Mouse (Mus musculus): Measurements from ENCODE around the gene Mars.
"Not testable (repeated sequence)": the region's sequence is repeated elsewhere in the genome, so short reads cannot be mapped to it uniquely, and the experiment has no call there.

Mars gene

DNA sequence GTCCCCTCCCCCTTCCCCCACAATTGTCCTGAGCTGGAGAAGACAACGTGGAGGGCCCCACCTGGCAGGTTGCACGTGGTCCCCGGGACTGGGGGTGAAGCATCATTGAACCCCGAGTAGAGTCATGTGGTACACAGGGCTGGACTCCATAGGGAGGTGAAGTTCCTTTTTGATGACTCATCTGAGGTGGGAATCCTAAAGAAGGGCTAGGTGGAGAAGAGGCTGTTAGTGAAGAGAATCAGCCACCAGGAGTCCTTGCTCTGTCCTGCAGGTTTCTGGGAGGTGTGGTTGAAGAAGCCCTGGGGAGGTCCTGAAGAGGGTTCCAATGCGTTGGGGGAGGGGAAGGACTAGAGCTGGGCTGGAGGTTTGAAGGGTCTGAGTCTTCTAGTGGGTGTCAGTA lies 25.4 kb upstream of the Mars start:
- DNase-seq (ENCODE audit: low spot score), result no peak

DNA sequence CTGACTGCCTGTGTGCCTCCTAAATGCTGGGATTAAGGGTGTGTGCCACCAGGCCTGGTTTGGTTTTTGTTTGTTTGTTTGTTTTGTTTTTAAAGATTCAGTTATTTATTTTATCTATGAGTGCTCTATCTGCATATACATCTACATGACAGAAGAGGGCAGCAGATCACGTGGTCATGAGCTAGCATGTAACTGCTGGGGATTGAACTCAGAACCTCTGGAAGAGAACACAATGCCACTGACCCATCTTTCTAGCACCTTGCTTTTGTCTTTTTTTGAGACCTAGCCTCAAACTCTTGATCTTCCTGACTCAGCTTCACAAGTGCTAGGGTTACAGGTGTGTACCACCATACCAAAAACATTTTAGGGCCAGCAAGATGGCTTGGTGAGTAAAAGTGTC lies 23.7 kb upstream of the Mars start:
- DNase-seq (ENCODE audit: low spot score), result no peak

GRCm38 (mm10) chr10:127333152-127333551 lies 21.6 kb upstream of the Mars start:
- no peak for DNase-seq (ENCODE audit: low spot score)

DNA sequence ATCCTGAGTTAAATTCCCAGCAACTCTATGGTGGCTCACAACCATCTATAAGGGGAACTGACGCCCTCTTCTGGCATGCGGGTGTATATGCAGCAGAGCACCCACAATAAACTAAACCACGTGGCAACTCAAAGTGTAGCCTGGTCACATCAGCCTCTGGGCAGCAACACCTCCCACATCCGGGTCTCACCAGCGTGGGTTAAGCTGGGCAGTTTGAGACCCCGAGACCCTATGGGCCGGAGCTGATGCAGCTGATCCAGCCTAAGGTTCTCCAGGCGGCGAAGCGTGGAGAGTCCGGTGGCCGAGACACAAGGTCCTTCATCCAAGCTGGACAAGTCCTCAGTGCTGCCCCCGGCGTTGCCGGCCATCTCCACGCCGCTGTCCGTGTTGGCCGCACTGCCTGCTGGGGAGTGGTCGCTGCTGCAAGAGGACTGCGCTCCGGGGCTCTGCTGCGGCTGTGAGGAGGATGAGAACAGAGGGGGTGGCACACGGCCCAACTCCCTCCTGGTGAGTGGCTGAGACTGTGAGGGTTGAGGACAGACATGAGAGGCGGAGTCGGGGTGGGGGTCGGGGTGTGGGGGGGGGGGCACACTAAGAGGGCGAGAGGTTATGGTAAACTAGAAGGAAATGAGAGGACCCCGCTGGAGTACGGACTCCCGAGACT lies 20.8 kb upstream of the Mars start:
- DNase-seq (ENCODE audit: low spot score), result no peak

- no peak for DNase-seq (ENCODE audit: low spot score)
Measured at GRCm38 (mm10) chr10:127330212-127330611, 18.6 kb upstream of the Mars start.

DNA sequence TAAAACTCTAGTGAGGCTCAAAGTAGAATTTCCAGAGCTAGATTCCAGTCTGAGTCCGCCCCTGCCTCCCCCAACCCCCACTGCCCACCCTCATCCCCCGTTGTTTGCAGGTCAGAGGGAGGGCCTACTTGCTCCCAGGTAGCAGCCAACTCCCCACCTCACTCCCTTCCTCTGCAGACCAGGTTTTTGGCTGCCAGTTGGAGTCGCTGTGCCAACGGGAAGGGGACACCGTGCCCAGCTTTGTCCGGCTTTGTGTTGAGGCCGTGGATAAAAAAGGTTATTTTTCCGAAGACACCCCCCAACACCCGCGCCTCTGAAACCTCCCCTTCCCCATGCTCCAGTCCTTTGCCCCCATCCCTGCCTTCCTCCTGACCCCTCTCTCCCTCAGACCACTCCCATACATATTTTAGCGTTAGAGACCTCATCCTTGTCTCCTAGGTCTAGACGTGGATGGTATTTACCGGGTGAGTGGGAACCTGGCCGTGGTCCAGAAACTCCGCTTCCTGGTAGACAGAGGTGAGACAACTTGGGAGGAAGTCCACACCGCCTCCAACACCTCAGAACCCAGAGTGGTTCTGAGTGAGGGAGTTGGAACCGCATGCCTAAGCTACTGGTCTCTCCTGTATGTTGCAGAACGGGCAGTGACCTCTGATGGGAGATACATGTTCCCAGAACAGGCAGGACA lies 16.0 kb upstream of the Mars start:
- no peak for DNase-seq (ENCODE audit: low spot score)

DNA sequence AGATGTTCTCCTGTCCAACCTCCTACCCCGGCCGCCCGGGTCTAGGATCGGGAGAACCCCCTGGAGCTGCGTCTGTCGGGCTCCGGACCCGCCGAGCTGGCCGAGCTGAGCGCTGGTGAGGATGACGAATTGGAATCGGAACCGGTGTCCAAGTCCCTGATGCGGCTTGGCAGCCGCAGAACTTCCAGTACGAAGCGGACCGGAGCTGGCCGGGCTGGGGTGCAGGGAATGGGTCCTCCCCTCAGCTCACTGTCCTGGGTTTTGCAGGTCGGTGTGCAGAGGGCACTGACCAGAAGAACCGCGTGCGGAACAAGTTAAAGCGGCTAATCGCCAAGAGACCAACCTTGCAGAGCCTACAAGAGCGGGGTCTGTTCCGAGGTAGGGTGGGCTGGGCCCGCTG lies 15.2 kb upstream of the Mars start:
- no peak for DNase-seq (ENCODE audit: low spot score)

DNA sequence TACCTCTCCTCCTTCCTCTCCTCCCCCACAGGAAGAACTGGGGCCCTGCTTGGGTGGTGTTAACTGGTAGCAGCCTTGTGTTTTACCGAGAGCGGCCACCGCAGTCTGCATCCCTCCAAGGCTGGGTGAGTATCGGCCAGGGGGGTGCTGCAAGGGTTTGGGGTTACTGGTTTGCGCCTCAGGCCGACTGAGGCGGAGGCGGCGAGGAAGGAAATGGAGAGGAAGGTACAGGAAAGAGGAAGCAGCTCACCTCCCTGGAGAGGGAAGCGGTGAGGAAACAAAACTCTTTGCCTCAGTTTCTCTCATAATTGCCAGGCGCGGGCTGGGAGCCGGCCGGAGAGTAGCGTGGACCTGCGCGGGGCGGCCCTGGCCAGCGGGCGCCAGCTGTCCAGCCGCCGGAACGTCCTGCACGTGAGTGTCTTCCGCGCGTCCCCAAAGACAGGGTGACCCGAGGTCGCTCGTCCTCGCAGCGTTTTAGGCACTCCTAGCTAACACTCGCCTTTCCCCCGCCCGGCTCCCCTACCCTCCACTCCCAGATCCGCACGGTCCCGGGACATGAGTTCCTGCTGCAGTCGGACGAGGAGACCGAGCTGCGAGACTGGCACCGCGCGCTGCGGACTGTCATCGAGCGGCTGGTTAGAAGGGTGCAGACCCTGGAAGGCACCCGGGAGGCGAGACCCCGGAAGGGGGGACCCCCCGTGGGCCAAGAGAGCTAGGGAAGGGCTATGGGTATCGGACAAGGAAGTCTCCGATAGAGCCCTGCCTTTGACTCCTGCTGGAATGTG lies 14.6 kb upstream of the Mars start:
- no peak for DNase-seq (ENCODE audit: low spot score)

DNA sequence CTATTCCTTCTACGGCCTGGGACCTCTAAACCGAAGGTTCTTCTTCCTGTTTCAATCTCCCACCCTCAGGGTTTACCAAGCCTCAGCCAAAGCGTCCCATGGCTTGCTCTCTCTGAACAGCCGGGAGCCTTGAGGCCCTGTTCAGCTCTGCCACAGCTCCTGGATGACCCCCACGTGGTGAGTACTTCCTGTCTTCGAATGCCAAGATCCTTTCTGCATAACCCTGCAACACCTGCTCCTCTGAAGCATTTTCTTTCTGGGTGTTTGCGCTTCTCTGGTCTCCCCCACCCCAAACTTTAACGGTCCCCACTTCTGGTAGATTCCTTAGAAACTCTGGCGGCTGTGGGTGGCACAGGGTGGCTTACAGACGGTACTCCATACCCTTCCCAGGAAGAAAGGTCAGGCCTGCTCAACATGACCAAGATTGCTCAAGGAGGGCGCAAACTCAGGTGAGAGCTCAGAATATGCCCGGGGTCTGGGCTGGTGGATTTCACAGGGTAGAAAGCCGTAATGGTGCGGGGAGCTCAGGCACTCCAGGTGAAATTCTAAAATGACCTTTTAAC lies 13.9 kb upstream of the Mars start:
- no peak for DNase-seq (ENCODE audit: low spot score)

DNA sequence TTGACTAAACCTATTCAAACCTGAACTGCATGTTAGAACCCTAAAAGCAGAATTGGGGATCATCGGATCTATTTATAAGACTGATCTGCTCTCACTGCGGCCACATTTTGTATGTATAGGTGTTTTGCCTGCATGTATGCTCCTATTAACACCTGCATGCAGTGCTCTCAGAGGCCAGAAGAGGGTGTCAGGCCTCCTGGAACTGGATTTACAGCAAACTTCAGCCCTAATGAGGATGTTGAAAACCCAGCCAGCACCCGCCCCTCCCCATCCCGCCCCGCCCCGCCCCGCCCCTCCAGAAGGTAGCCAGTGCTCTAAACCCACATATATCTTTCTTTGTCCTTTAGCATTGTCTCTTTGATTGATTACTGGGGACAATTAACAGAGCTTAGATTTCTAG lies 12.9 kb upstream of the Mars start:
- no peak for DNase-seq (ENCODE audit: low spot score)

- DNase-seq (ENCODE audit: low spot score), result no peak
Measured at GRCm38 (mm10) chr10:127323131-127323855, 11.7 kb upstream of the Mars start.

DNA sequence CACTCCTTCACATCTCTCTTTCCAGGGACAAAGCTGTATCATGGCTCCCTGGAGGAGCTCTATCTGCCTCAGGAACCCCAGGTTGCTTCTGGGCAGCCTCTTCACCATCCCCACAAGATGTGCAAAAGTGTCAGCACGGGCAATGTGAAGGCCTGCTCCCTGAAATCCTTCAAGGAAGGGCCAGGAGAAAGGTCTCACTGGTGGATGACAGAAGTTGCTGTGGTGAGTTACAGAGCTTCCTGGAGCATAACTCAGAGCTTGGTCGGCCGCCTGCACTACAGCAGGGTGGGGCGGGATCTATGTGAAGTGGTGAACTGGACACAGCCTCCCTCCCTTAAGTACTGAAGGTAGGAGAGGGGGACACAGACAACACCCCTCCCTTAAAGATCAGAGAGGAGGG lies 11.1 kb upstream of the Mars start:
- DNase-seq (ENCODE audit: low spot score), result no peak

GRCm38 (mm10) chr10:127322178-127322577 lies 10.6 kb upstream of the Mars start:
- no peak for DNase-seq (ENCODE audit: low spot score)

GRCm38 (mm10) chr10:127321621-127322020 lies 10.0 kb upstream of the Mars start, which contains the start of gene Arhgap9:
TSS of gene Arhgap9 (plus strand) at chr10:127321964.
- DNase-seq (ENCODE audit: low spot score), result no peak

GRCm38 (mm10) chr10:127319969-127320368 lies 8.4 kb upstream of the Mars start:
- DNase-seq (ENCODE audit: low spot score), result no peak

- DNase-seq (ENCODE audit: low spot score), result no peak
Measured at GRCm38 (mm10) chr10:127318009-127318408, 6.4 kb upstream of the Mars start.

- no peak for DNase-seq (ENCODE audit: low spot score)
Measured at GRCm38 (mm10) chr10:127317277-127317676, 5.7 kb upstream of the Mars start.

DNA sequence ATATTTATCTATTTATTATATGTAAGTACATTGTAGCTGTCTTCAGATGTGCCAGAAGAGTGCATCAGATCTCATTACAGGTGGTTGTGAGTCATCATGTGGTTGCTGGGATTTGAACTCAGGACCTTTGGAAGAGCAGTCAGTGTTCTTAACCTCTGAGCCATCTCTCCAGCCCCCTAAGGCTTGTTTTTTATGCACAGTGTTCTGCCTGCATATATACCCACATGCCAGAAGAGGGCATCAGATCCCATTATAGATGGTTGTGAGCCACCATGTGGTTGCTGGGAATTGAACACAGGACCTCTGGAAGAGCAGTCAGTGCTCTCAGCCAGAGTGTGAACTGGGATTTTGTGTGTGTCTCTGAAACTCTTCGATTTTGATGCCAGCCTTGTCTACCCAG lies 3.4 kb upstream of the Mars start:
- not testable (repeated sequence) for DNase-seq (ENCODE audit: low spot score)

DNA sequence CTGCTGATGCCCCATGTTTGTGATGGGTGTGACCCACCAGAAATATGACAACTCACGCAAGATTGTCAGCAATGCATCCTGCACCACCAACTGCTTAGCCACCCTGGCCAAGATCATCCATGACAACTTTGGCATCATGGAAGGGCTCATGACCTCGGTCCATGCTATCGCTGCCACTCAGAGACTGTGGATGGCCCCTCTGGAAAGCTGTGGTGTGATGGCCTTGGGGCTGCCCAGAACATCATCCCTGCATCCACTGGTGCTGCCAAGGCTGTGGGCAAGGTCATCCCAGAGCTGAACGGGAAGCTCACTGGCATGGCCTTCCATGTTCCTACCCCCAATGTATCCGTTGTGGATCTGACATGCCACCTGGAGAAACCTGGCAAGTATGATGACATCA lies 1.9 kb upstream of the Mars start:
- DNase-seq (ENCODE audit: low spot score), result not testable (repeated sequence)

DNA sequence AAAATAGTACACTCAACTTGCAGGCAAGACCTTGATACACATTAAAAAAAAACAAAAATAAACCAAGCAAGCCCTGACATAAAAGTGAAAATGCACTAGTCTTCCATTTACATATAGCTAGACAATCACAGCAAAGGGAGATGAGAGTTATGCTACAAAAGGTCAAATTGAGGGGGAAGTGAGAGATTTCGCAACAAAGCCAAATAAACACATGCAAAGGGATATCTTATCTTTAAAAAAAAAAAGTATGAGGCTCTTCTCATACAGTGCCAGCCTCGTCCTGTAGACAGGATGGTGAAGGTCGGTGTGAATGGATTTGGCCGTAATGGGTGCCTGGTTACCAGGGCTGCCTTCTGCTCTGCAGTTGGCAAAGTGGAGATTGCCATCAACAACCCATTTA lies 1.3 kb upstream of the Mars start:
- no peak for DNase-seq (ENCODE audit: low spot score)

DNA sequence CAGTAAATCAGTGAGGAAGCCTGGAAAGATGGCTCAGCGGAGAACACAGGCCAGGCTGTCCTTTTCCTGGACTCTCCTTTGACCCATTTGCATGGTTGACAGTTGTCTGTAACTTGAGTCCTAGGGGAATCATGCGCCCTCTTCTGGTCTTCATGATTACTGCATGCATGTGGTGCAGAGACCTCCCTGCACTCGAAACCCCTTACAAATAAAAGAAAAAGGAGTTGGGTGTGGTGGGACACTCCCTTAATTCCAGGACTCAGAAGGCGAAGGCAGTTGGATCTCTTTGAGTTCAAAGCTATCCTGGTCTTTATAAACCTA lies 730 bp upstream of the Mars start:
- peak; percentile 82 for DNase-seq (ENCODE audit: low spot score)
